ENCODE assay signal across 21 mouse cellular contexts in the genomic region with DNA sequence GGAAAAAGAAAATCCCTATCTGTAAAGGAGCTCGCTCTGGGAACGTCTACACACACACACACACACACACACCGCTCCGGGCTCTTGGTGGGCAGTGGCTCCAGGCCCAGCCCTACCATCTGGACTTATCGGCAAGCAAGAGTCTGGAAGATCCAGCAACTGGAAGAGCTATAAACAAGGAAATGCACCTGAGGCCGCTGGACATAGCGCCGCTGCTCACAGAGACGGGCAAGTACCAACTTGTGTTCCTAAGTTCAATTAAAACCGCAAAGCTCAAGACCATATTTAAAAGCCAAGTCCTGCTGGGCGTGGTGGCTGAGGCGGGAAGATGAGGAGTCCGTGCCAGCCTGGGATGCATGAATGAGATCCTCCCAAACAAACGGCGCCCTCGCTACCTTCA. TPM values are rescaled to one million over a fixed set of nuclear protein-coding genes. Genes with fewer than 3 reads are reported as not detected.
A peak's percentile ranks its signal among the peaks of the same experiment; 100 is the strongest.
DNase-seq lines count a peak whose midpoint lies in the region; ATAC-seq and TF ChIP-seq lines count a peak whose summit lies in the region.
"Had no signal": no experiment of that assay in that cellular context is flagged by ENCODE, and none has a peak within 500 bp of the region (broad histone marks: within the 10 kb centered on the region; RNA-seq: fewer than 3 reads in every experiment).

No protein-coding gene starts in this region.

- H3K27ac ChIP-seq in kidney, embryonic 15.5 days: peak overlapping the region; percentile 10; the same call in 1 of the 2 replicates
- H3K27ac ChIP-seq: heart, embryonic 15.5 days; hindbrain, embryonic 14.5 days; midbrain, embryonic 12.5 days had no signal

- WGBS in kidney, embryonic 15.5 days: 86% methylated on average over 16 of the region's 16 CpGs

- H3K9me3 ChIP-seq in kidney, embryonic 15.5 days (replicated peaks): no peaks in the 10 kb centered on the region
- H3K9me3 ChIP-seq: G1E; heart, embryonic 15.5 days; midbrain, embryonic 12.5 days had no signal

- peaks cover 74% of the 10 kb centered on the region for H3K4me1 ChIP-seq in kidney, embryonic 15.5 days

- TF ChIP-seq CTCF in brain, embryonic 14.5 days (IDR thresholded peaks at IDR 0.05; ENCODE audit: borderline replicate concordance, extremely low read depth, insufficient read depth, insufficient read length): no peak

- no peak overlapping the region for H3K4me3 ChIP-seq in kidney, embryonic 15.5 days (replicated peaks)
- H3K4me3 ChIP-seq: erythroblast, embryonic 14.5 days; heart, embryonic 15.5 days; midbrain, embryonic 12.5 days had no signal

- no peak overlapping the region for H3K9ac ChIP-seq in kidney, embryonic 15.5 days
- H3K9ac ChIP-seq: heart, embryonic 15.5 days; hindbrain, embryonic 14.5 days had no signal

- no peaks in the 10 kb centered on the region for H3K36me3 ChIP-seq in kidney, embryonic 15.5 days
- H3K36me3 ChIP-seq: G1E; heart, embryonic 15.5 days; midbrain, embryonic 12.5 days had no signal

- no peak for TF ChIP-seq POLR2A in brain, embryonic 14.5 days (IDR thresholded peaks at IDR 0.05; ENCODE audit: borderline replicate concordance, extremely low read depth, insufficient read depth, insufficient read length, poor library complexity, severe bottlenecking)

- no peaks in the 10 kb centered on the region for H3K27me3 ChIP-seq in kidney, embryonic 15.5 days
- H3K27me3 ChIP-seq: heart, embryonic 15.5 days; midbrain, embryonic 12.5 days had no signal

- H3K4me2 ChIP-seq in kidney, embryonic 15.5 days: no peak overlapping the region
- H3K4me2 ChIP-seq: heart, embryonic 15.5 days; hindbrain, embryonic 14.5 days; midbrain, embryonic 12.5 days had no signal

- no peak for DNase-seq in kidney, postnatal 14 days
- DNase-seq in brain, embryonic 14.5 days (ENCODE audit: low read depth): peak; percentile 49
- DNase-seq in cerebellum, adult 8-10 months: peak; percentile 59
- peak; percentile 65 for DNase-seq in fat pad, adult 2 months (ENCODE audit: extremely low read depth, low read depth, low spot score)
- no peak for DNase-seq in right cerebral cortex, adult 18-20 months
- no peak for DNase-seq in embryo, embryonic 11 days
- no peak for DNase-seq in gastrocnemius, adult 8-10 months (ENCODE audit: low spot score in 2 of 2)
- DNase-seq: adrenal gland, postnatal 36 days; kidney, adult 18-20 months; lung, postnatal 4 days; right cerebral cortex, postnatal 4 days; thymus, postnatal 36 days had no signal

- ATAC-seq in kidney, embryonic 15.5 days (replicated peaks; ENCODE audit: low FRiP score): no peak

RNA-seq across cellular contexts. Expression of a gene that starts 16.8 kb away (rescaled TPM):
- polyA plus RNA-seq in kidney, embryonic 15.5 days (2015; fragmentation: Nextera tagmentation; extraction: Ambion mirVana): 31.9 and 40.0 TPM in 2 replicates
- polyA plus RNA-seq in brain, embryonic 14.5 days (2012; rRNA removed): 236 and 250 TPM in 2 replicates
- total RNA-seq in gastrocnemius, adult 8-10 months (2022): 10 to 100 TPM; 13.7 to 18.7 (median 14.9) TPM
- total RNA-seq: G1E had no signal
- polyA plus RNA-seq: G1E had no signal

RNA-seq across cellular contexts. Expression of a gene that starts 45.9 kb away (rescaled TPM):
- 5.5 and 7.0 TPM in 2 replicates for polyA plus RNA-seq in kidney, embryonic 15.5 days (2015; fragmentation: Nextera tagmentation; extraction: Ambion mirVana)
- 0.46 and 0.93 TPM in 2 replicates for polyA plus RNA-seq in brain, embryonic 14.5 days (2012; rRNA removed)
- not detected for total RNA-seq in gastrocnemius, adult 8-10 months (2022)
- total RNA-seq: G1E; granulocyte monocyte progenitor cell, adult 5-6 weeks had no signal
- polyA plus RNA-seq: C2C12; erythroblast, embryonic 14.5 days; G1E; liver, embryonic 16.5 days had no signal

RNA-seq across cellular contexts. Expression of a gene that starts 56.1 kb away (rescaled TPM):
- 16.8 and 17.8 TPM in 2 replicates for polyA plus RNA-seq in kidney, embryonic 15.5 days (2015; fragmentation: Nextera tagmentation; extraction: Ambion mirVana)
- polyA plus RNA-seq in brain, embryonic 14.5 days (2012; rRNA removed): 3.5 and 3.9 TPM in 2 replicates
- 1 to 10 TPM in 3 of 4 experiments, under 1 TPM in 1; 0.72 to 3.2 (median 2.7) TPM for total RNA-seq in gastrocnemius, adult 8-10 months (2022)
- polyA plus RNA-seq: G1E had no signal

Comparison
In these comparisons a context has a peak if more than half of its experiments do, and no peak if none do; other contexts are left out.
1. DNase-seq: peak in brain, embryonic 14.5 days (single experiment), cerebellum, adult 8-10 months (single experiment) and fat pad, adult 2 months (single experiment); none in kidney, postnatal 14 days (single experiment), right cerebral cortex, adult 18-20 months (single experiment), embryo, embryonic 11 days (single experiment) and gastrocnemius, adult 8-10 months (0 of 2).